Mouse (Mus musculus): ENCODE measurements at regions not wholly inside any gene's neighbourhood (a gene's known extent, or its start where the extent isn't known, plus 50 kb on each side); places are given as distances from the start of the nearest gene placed in this dataset.

DNA sequence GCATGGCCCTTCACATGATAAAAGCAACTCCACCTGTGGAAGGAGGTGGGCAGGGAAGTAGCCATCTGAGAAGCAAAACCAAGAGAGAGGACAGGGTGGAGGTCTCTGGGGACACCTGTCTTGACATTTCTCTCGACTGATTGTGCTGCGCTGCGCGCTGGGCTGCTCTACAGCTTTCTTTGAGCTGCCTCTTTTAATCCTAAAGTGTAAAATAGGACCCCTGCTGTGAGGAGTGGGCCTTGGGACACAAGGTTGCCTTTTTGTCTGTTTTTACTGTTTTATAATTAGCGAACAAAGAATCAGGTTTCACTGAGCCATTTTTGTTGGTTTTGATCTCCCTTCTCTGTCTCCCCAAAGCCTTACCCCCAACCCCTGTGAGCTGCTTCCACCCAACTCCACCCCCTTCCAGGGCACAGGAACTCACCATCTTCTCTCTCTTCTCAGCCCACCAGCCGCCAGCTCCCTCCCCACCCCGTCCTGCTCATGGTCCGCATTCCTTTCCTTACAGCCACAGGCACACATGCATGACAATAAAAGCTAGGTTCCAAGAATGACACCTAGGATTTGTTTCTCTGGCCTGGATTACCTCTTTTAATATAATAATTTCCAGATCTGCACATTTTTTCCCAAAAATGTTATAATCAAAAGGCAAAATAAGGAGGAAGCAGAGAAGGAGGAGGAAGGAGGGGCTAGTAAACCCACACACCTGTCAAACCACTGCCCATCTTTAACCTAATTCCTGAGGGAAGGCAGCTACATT is 57.3 kb downstream of the Cbln4 start:
- ATAC-seq (ENCODE audit: insufficient number of reproducible peaks, insufficient read depth, low FRiP score, low read depth) = no peak
- Histone ChIP-seq H3K4me3 (ENCODE audit: control insufficient read depth in 1 of 2, insufficient read depth in 1 of 2, low read depth in 1 of 2, low read length in 2 of 2) (no peak overlapping the region), H3K9ac (ENCODE audit: low read length) (no peak overlapping the region), H3K27me3 (ENCODE audit: control insufficient read depth, insufficient read depth, low read length) (no peaks in the 10 kb centered on the region), H3K4me2 (ENCODE audit: low read length) (no peak overlapping the region), H3K9me3 (ENCODE audit: control insufficient read depth, low read length) (no peaks in the 10 kb centered on the region), H3K36me3 (ENCODE audit: control insufficient read depth, insufficient read depth, low read length) (no peaks in the 10 kb centered on the region), H3K4me1 (ENCODE audit: control insufficient read depth in 2 of 2, insufficient read depth in 2 of 2, low read length in 2 of 2) (no peaks in the 10 kb centered on the region), H3K27ac (replicated peaks in 1 of 2; ENCODE audit: control insufficient read depth in 1 of 2, insufficient read depth in 1 of 2, low read depth in 2 of 2, low read length in 2 of 2) (no peak overlapping the region)
- 27% methylated on average over 8 of the region's 8 CpGs for WGBS

DNA sequence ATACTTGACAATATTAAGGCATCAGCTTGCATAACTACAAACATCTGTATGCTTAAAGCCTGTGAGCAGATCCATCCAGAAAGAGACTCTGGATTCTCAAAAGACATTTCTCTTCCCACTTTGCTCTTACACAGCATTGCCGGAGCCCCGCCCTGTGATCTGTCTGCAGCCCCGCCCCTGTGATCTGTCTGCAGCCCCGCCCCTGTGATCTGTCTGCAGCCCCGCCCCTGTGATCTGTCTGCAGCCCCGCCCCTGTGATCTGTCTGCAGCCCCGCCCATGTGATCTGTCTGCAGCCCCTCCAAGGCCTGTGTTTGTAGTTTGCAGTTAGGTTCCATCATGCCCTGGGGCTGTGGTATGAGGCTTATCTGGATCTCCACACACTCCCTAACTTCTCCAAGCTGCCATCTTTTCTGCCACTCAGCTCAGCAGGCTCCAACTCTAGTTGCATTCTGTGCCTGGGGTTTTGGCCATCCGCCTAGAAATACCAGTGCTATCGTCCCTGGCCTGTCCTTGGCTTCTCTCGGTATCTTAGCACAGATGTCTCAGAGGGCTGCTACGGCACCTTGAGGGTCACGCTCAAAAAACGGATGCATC is 73.9 kb downstream of the Cbln4 start:
- ATAC-seq (ENCODE audit: insufficient number of reproducible peaks, insufficient read depth, low FRiP score, low read depth) = peak; percentile 78
- Histone ChIP-seq H3K27me3 (ENCODE audit: control insufficient read depth, insufficient read depth, low read length) (no peaks in the 10 kb centered on the region), H3K4me2 (ENCODE audit: low read length) (no peak overlapping the region), H3K36me3 (ENCODE audit: control insufficient read depth, insufficient read depth, low read length) (no peaks in the 10 kb centered on the region), H3K4me1 (ENCODE audit: control insufficient read depth in 2 of 2, insufficient read depth in 2 of 2, low read length in 2 of 2) (peaks cover 0 to 5% of the 10 kb centered on the region in 2 experiments; a peak in 2 of 4 replicates), H3K9me3 (ENCODE audit: control insufficient read depth, low read length) (no peaks in the 10 kb centered on the region), H3K27ac (replicated peaks in 1 of 2; ENCODE audit: control insufficient read depth in 1 of 2, insufficient read depth in 1 of 2, low read depth in 2 of 2, low read length in 2 of 2) (peak overlapping the region; percentile 34 to 37; a peak in 2 of 4 replicates), H3K9ac (ENCODE audit: low read length) (no peak overlapping the region), H3K4me3 (ENCODE audit: control insufficient read depth in 1 of 2, insufficient read depth in 1 of 2, low read depth in 1 of 2, low read length in 2 of 2) (no peak overlapping the region)
- 47% methylated on average over 12 of the region's 13 CpGs for WGBS

DNA sequence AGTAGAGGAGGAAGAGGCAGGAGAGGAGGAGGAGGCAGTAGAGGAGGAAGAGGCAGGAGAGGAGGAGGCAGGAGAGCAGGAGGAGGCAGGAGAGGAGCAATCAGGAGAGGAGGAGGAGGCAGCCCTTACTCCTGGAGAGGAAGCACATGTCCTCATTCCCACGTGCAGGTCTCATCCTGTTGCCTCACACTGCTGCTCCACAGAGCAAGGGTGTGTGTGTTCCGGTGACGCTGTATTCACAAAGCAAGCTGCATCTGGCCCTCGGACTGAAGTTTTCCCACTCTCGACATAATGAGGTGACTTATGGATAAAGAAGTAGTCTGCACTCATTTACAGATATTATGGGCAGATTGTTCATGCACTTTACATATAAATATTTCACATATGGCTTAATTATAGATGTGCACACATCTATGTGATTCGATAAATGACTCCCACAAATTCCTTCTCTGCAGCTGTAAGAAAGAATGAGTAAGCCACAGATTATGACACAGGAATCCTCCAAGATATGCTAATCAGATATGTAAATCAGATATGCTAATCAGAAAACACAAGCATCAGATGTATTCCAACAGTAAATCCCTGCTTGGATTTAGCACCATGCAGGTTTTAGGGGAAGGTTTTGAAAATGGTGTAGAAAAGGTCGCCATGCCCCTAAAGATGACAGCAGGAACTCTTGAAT is 96.6 kb downstream of the Cbln4 start:
- 77% methylated on average over 7 of the region's 7 CpGs for WGBS
- no peak for ATAC-seq (ENCODE audit: insufficient number of reproducible peaks, insufficient read depth, low FRiP score, low read depth)
- no peaks in the 10 kb centered on the region for H3K27me3 ChIP-seq (ENCODE audit: control insufficient read depth, insufficient read depth, low read length)

DNA sequence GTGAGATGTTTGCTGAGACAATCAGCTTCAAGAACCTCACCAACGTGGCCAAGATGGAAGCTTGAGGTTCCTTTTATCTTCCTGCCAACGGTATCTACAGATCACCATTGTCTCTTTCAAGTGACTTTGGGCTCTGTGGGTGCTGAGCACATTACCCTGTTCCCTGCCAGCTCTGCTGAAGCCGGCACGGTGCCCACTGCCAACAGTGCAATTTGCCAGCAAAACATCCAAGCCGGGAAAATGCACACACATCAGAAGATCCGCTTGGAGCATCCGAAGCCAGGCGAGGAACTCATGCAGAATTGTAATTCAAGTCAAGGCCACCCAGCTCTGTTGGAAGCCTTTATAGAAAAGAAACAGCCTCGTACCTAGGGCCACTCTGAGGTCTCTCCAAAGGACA is 100.6 kb downstream of the Cbln4 start:
- no peak for ATAC-seq (ENCODE audit: insufficient number of reproducible peaks, insufficient read depth, low FRiP score, low read depth)
- H3K4me3 ChIP-seq (ENCODE audit: control insufficient read depth in 1 of 2, insufficient read depth in 1 of 2, low read depth in 1 of 2, low read length in 2 of 2) = no peak overlapping the region
- no peaks in the 10 kb centered on the region for H3K9me3 ChIP-seq (ENCODE audit: control insufficient read depth, low read length)
- H3K27me3 ChIP-seq (ENCODE audit: control insufficient read depth, insufficient read depth, low read length) = no peaks in the 10 kb centered on the region
- no peaks in the 10 kb centered on the region for H3K36me3 ChIP-seq (ENCODE audit: control insufficient read depth, insufficient read depth, low read length)
- WGBS = 85% methylated on average over 9 of the region's 9 CpGs
- peaks cover 7 to 10% of the 10 kb centered on the region in 2 experiments; a peak in 3 of 4 replicates for H3K4me1 ChIP-seq (ENCODE audit: control insufficient read depth in 2 of 2, insufficient read depth in 2 of 2, low read length in 2 of 2)
- H3K27ac ChIP-seq (replicated peaks in 1 of 2; ENCODE audit: control insufficient read depth in 1 of 2, insufficient read depth in 1 of 2, low read depth in 2 of 2, low read length in 2 of 2) = no peak overlapping the region
- H3K4me2 ChIP-seq (ENCODE audit: low read length) = no peak overlapping the region
- H3K9ac ChIP-seq (ENCODE audit: low read length) = no peak overlapping the region

More for the DNA sequence above, 96.6 kb downstream of the Cbln4 start:
- Histone ChIP-seq H3K9ac (ENCODE audit: low read length) (no peak overlapping the region), H3K36me3 (ENCODE audit: control insufficient read depth, insufficient read depth, low read length) (no peaks in the 10 kb centered on the region), H3K4me3 (ENCODE audit: control insufficient read depth in 1 of 2, insufficient read depth in 1 of 2, low read depth in 1 of 2, low read length in 2 of 2) (no peak overlapping the region), H3K27ac (replicated peaks in 1 of 2; ENCODE audit: control insufficient read depth in 1 of 2, insufficient read depth in 1 of 2, low read depth in 2 of 2, low read length in 2 of 2) (no peak overlapping the region), H3K4me1 (ENCODE audit: control insufficient read depth in 2 of 2, insufficient read depth in 2 of 2, low read length in 2 of 2) (no peaks in the 10 kb centered on the region), H3K9me3 (ENCODE audit: control insufficient read depth, low read length) (no peaks in the 10 kb centered on the region), H3K4me2 (ENCODE audit: low read length) (no peak overlapping the region)

DNA sequence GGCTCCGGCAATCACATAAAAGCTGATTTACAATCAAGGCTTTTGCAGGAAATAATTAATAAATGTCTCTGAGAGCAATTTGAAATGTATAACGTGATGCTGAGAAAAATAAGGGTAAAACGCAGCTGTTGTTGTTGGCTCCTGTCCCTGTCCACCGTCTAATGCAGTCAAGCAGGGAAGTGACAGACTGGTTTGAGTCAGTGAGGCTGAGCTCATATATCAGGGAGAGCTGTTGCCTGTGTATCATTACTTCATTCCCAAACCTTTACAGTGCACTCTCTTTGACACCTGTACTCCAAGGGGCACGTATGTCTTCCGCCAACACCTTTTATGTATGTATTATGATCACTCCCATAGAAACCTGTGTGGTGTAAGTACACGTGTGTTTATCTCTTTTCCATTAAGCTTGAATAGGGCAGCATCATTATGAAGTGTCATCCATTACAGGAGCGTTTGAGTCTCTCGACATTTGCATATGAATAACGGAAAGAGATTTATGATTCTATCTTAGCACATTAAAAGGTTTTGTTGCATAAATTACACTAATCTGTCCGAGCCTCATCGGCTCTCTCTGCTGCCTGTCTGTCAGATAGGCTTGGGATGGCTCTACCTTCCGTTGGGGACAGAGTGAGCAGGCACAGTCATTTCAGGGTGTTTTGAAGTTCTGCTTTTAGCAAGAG is 107.5 kb downstream of the Cbln4 start:
- 61% methylated on average over 13 of the region's 13 CpGs for WGBS
- Histone ChIP-seq H3K27me3 (ENCODE audit: control insufficient read depth, insufficient read depth, low read length) (no peaks in the 10 kb centered on the region), H3K4me1 (ENCODE audit: control insufficient read depth in 2 of 2, insufficient read depth in 2 of 2, low read length in 2 of 2) (peaks cover 7 to 10% of the 10 kb centered on the region in 2 experiments; a peak in 3 of 4 replicates), H3K9ac (ENCODE audit: low read length) (no peak overlapping the region), H3K9me3 (ENCODE audit: control insufficient read depth, low read length) (no peaks in the 10 kb centered on the region), H3K36me3 (ENCODE audit: control insufficient read depth, insufficient read depth, low read length) (no peaks in the 10 kb centered on the region), H3K27ac (replicated peaks in 1 of 2; ENCODE audit: control insufficient read depth in 1 of 2, insufficient read depth in 1 of 2, low read depth in 2 of 2, low read length in 2 of 2) (no peak overlapping the region), H3K4me2 (ENCODE audit: low read length) (no peak overlapping the region), H3K4me3 (ENCODE audit: control insufficient read depth in 1 of 2, insufficient read depth in 1 of 2, low read depth in 1 of 2, low read length in 2 of 2) (no peak overlapping the region)
- ATAC-seq (ENCODE audit: insufficient number of reproducible peaks, insufficient read depth, low FRiP score, low read depth) = no peak

GRCm38 (mm10) chr2:171920960-171921359 is 122.3 kb downstream of the Cbln4 start:
- Histone ChIP-seq H3K27me3 (ENCODE audit: control insufficient read depth, insufficient read depth, low read length) (no peaks in the 10 kb centered on the region), H3K9me3 (ENCODE audit: control insufficient read depth, low read length) (0 out of 2 replicates have a peak, but pooled peaks cover 2% of the 10 kb centered on the region), H3K36me3 (ENCODE audit: control insufficient read depth, insufficient read depth, low read length) (no peaks in the 10 kb centered on the region), H3K27ac (replicated peaks in 1 of 2; ENCODE audit: control insufficient read depth in 1 of 2, insufficient read depth in 1 of 2, low read depth in 2 of 2, low read length in 2 of 2) (no peak overlapping the region), H3K9ac (ENCODE audit: low read length) (no peak overlapping the region), H3K4me1 (ENCODE audit: control insufficient read depth in 2 of 2, insufficient read depth in 2 of 2, low read length in 2 of 2) (no peaks in the 10 kb centered on the region), H3K4me2 (ENCODE audit: low read length) (no peak overlapping the region), H3K4me3 (ENCODE audit: control insufficient read depth in 1 of 2, insufficient read depth in 1 of 2, low read depth in 1 of 2, low read length in 2 of 2) (no peak overlapping the region)
- 74% methylated on average over 5 of the region's 5 CpGs for WGBS
- ATAC-seq (ENCODE audit: insufficient number of reproducible peaks, insufficient read depth, low FRiP score, low read depth) = no peak

- WGBS = 77% methylated on average over 3 of the region's 3 CpGs
- ATAC-seq (ENCODE audit: insufficient number of reproducible peaks, insufficient read depth, low FRiP score, low read depth) = no peak
- Histone ChIP-seq H3K4me2 (ENCODE audit: low read length) (no peak overlapping the region), H3K4me3 (ENCODE audit: control insufficient read depth in 1 of 2, insufficient read depth in 1 of 2, low read depth in 1 of 2, low read length in 2 of 2) (no peak overlapping the region), H3K9me3 (ENCODE audit: control insufficient read depth, low read length) (no peaks in the 10 kb centered on the region), H3K27ac (replicated peaks in 1 of 2; ENCODE audit: control insufficient read depth in 1 of 2, insufficient read depth in 1 of 2, low read depth in 2 of 2, low read length in 2 of 2) (no peak overlapping the region), H3K36me3 (ENCODE audit: control insufficient read depth, insufficient read depth, low read length) (no peaks in the 10 kb centered on the region), H3K27me3 (ENCODE audit: control insufficient read depth, insufficient read depth, low read length) (no peaks in the 10 kb centered on the region), H3K4me1 (ENCODE audit: control insufficient read depth in 2 of 2, insufficient read depth in 2 of 2, low read length in 2 of 2) (no peaks in the 10 kb centered on the region), H3K9ac (ENCODE audit: low read length) (no peak overlapping the region)
Observed at GRCm38 (mm10) chr2:171887306-171887705, 156.0 kb downstream of the Cbln4 start.

All from heart, embryonic 14.5 days (tissue).